Mouse (Mus musculus) layer of hippocampus, adult 18-20 months (tissue): ENCODE measurements around the gene Zfand2b. TPM values are rescaled to one million over a fixed set of nuclear protein-coding genes. Genes with fewer than 3 reads are reported as not detected.

Experiments
- DNase-seq, 2 experiments: peaks; one replicate each; pipeline ENCODE4 v3.0.0; 2022; ENCODE audit warnings: low spot score in 2 of 2
- microRNA-seq, 2 experiments: library from miRNA; unstranded; fragments of <30 nt; microRNA quantifications; one replicate each; pipeline ENCODE4 v1.2.0; 2021
- total RNA-seq, 2 experiments: library from RNA; stranded (reverse); gene quantifications; 2 replicates each; pipeline ENCODE4 v1.2.3; 2021

Zfand2b gene
- total RNA-seq, 2 experiments from 2014 or later: 35.1 to 38.9 TPM

- no peak for DNase-seq
These were observed 44.1 kb downstream of the Zfand2b start for GRCm38 (mm10) chr1:75212542-75212941.

- no peak for DNase-seq
These were observed 44.6 kb downstream of the Zfand2b start for GRCm38 (mm10) chr1:75213096-75213495.

GRCm38 (mm10) chr1:75214442-75214841 lies 46.0 kb downstream of the Zfand2b start:
- DNase-seq: no peak

GRCm38 (mm10) chr1:75214886-75215285 lies 46.4 kb downstream of the Zfand2b start:
- DNase-seq: peak; percentile 59 to 78

GRCm38 (mm10) chr1:75215785-75216184 lies 47.3 kb downstream of the Zfand2b start:
- no peak for DNase-seq

- DNase-seq: no peak
These were observed 48.5 kb downstream of the Zfand2b start for GRCm38 (mm10) chr1:75216797-75217585.

GRCm38 (mm10) chr1:75217893-75218226 lies 49.4 kb downstream of the Zfand2b start:
- DNase-seq: peak; percentile 30 to 58

GRCm38 (mm10) chr1:75218227-75219001 lies 50.0 kb downstream of the Zfand2b start:
- DNase-seq: peak; percentile 62 to 67

GRCm38 (mm10) chr1:75219078-75219477 lies 50.6 kb downstream of the Zfand2b start:
- DNase-seq: peak; percentile 87 to 95

- peak in 1 of 2 experiments; percentile 16 for DNase-seq
These were observed 51.1 kb downstream of the Zfand2b start, which contains the start of gene Tuba4a for GRCm38 (mm10) chr1:75219531-75219930. Gene Tuba4a, minus strand, starts transcription at chr1:75219865.

Small RNA genes lying within 50 kb of the gene (microRNA-seq; reads per million reads assigned to microRNA genes)
- gene Gm27943: 0 reads per million in 2 experiments

Other genes starting within 250 kb of the Zfand2b start
- gene Cfap65, start 233.0 kb upstream of the Zfand2b start, total RNA-seq: 1 to 10 TPM; 1.8 to 3.1 TPM
- under 1 TPM; 0.20 to 0.32 TPM for gene Ihh, start 217.0 kb upstream of the Zfand2b start, total RNA-seq
- gene Nhej1, start 43.4 kb upstream of the Zfand2b start, total RNA-seq: 1 to 10 TPM; 1.7 to 2.6 TPM
- gene Slc23a3, start 34.8 kb upstream of the Zfand2b start, total RNA-seq: under 1 TPM; 0.15 to 0.47 TPM
- gene Cnppd1, start 25.9 kb upstream of the Zfand2b start, total RNA-seq: 10 to 100 TPM; 29.3 to 31.7 TPM
- 100 to 1,000 TPM; 183 to 185 TPM for gene Retreg2, start 25.9 kb upstream of the Zfand2b start, total RNA-seq
- 10 to 100 TPM; 26.8 to 30.3 TPM for gene Abcb6, start 11.7 kb downstream of the Zfand2b start, total RNA-seq
- 10 to 100 TPM; 26.1 to 26.8 TPM for gene Ankzf1, start 23.5 kb downstream of the Zfand2b start, total RNA-seq
- 100 to 1,000 TPM; 108 to 115 TPM for gene Atg9a, start 23.6 kb downstream of the Zfand2b start, total RNA-seq
- 10 to 100 TPM; 12.0 to 13.4 TPM for gene Glb1l, start 42.2 kb downstream of the Zfand2b start, total RNA-seq
- gene Stk16, start 42.2 kb downstream of the Zfand2b start, total RNA-seq: 10 to 100 TPM; 77.3 to 86.6 TPM
- gene Tuba4a, start 51.2 kb downstream of the Zfand2b start, total RNA-seq: 100 to 1,000 TPM; 524 to 572 TPM
- not detected for gene A630095N17Rik, start 63.5 kb downstream of the Zfand2b start, total RNA-seq
- gene Dnajb2, start 67.8 kb downstream of the Zfand2b start, total RNA-seq: 100 to 1,000 TPM in 1 of 2 experiments, 10 to 100 TPM in 1; 93.4 to 100 TPM
- gene Ptprn, start 95.9 kb downstream of the Zfand2b start, total RNA-seq: 100 to 1,000 TPM; 399 to 401 TPM
- 100 to 1,000 TPM; 104 to 114 TPM for gene Resp18, start 109.8 kb downstream of the Zfand2b start, total RNA-seq
- gene Dnpep, start 149.3 kb downstream of the Zfand2b start, total RNA-seq: 10 to 100 TPM; 49.2 to 50.0 TPM
- under 1 TPM; 0.48 to 0.69 TPM for gene Des, start 191.7 kb downstream of the Zfand2b start, total RNA-seq
- gene Speg, start 206.7 kb downstream of the Zfand2b start, total RNA-seq: 100 to 1,000 TPM; 168 to 178 TPM